Mouse (Mus musculus) heart, adult 2 months (tissue): ENCODE data around the gene P3h2. TPM values are rescaled to one million over a fixed set of nuclear protein-coding genes. Genes with fewer than 3 reads are reported as not detected.

Experiments used
- DNase-seq, 2 experiments: peaks; one replicate each; pipeline ENCODE4 v3.0.0; 2021
- H3K27ac ChIP-seq: fragments of 200-600 bp; 2 replicates; pipeline ENCODE4 v1.8.1; 2022
- H3K27me3 ChIP-seq: fragments of 200-500 bp; 2 replicates; pipeline ENCODE4 v1.6.1; 2012; ENCODE audit warnings: mild to moderate bottlenecking, low read length, inconsistent platforms, mixed read lengths; ENCODE audit not compliant: control insufficient read depth, insufficient read depth
- H3K36me3 ChIP-seq: fragments of 200-500 bp; 2 replicates; pipeline ENCODE4 v1.6.1; 2012; ENCODE audit warnings: low read length, inconsistent platforms; ENCODE audit not compliant: control insufficient read depth, insufficient read depth
- H3K4me1 ChIP-seq: fragments of 200-500 bp; 2 replicates; pipeline ENCODE4 v1.6.1; 2011; ENCODE audit warnings: low read length; ENCODE audit not compliant: control insufficient read depth, insufficient read depth
- H3K4me3 ChIP-seq: fragments of 200-600 bp; 2 replicates; pipeline ENCODE4 v1.8.1; 2022
- H3K79me2 ChIP-seq: fragments of 200-500 bp; replicated peaks from 2 replicates; pipeline ENCODE4 v1.6.1; 2012; ENCODE audit warnings: mild to moderate bottlenecking, inconsistent platforms, low read length, moderate library complexity, mixed read lengths; ENCODE audit not compliant: control insufficient read depth, insufficient read depth
- H3K9ac ChIP-seq: fragments of 200-500 bp; 2 replicates; pipeline ENCODE4 v1.6.1; 2012; ENCODE audit warnings: low read depth, mild to moderate bottlenecking, control low read depth, inconsistent platforms, low read length, mixed read lengths
- CTCF ChIP-seq: fragments of 200-600 bp; IDR thresholded peaks from 2 replicates; pipeline ENCODE4 v1.8.1; 2022; ENCODE audit warnings: antibody characterized with exemption, mild to moderate bottlenecking, moderate library complexity
- EP300 ChIP-seq: fragments of 200-500 bp; IDR thresholded peaks from 2 replicates; pipeline ENCODE4 v1.6.1; 2011; ENCODE audit warnings: low read depth, low read length, control low read depth; ENCODE audit not compliant: insufficient read depth
- POLR2A ChIP-seq: fragments of 200-500 bp; IDR thresholded peaks from 2 replicates; pipeline ENCODE4 v1.6.1; 2011; ENCODE audit warnings: mild to moderate bottlenecking, low read depth, low read length, control low read depth; ENCODE audit not compliant: insufficient read depth
- WGBS: fragments of 180-500 bp; shearing (Covaris S2); methylation state at CpG from one replicate; pipeline ENCODE4 v1.1.7; 2018; 5-methylcytosine and 5-hydroxymethylcytosine counted together
- intact Hi-C: fragments of 180-260 bp; cut with DNase I; formaldehyde crosslinking; loops from one replicate; pipeline ENCODE4 v1.15.1; 2025
- polyA plus RNA-seq: library from polyadenylated mRNA; depleted of rRNA; stranded (reverse); fragments of >200 nt; gene quantifications from 2 replicates; pipeline ENCODE4 v1.2.3, GENCODE M21; 2012
- total RNA-seq, 2 experiments: library from RNA; stranded (reverse); gene quantifications; 2 replicates each; pipeline ENCODE4 v1.2.3; 2021

P3h2 gene
- total and polyA plus RNA-seq, 3 experiments: 1.2 to 4.3 (median 4.2) TPM

- TF ChIP-seq CTCF: no peak
- no peak for TF ChIP-seq POLR2A
- no peak for TF ChIP-seq EP300
- Histone ChIP-seq H3K9ac (no peak overlapping the region), H3K27me3 (no peaks in the 10 kb centered on the region), H3K36me3 (no peaks in the 10 kb centered on the region), H3K79me2 (no peaks in the 10 kb centered on the region), H3K4me3 (no peak overlapping the region), H3K27ac (no peak overlapping the region), H3K4me1 (no peaks in the 10 kb centered on the region)
- intact Hi-C loops: no loop called here
- no peak for DNase-seq
- 89% methylated on average over 7 of the region's 7 CpGs for WGBS
Measured at GRCm38 (mm10) chr16:25971285-25971684, 134.3 kb downstream of the P3h2 start.

- Histone ChIP-seq H3K9ac (no peak overlapping the region), H3K79me2 (no peaks in the 10 kb centered on the region), H3K27ac (no peak overlapping the region), H3K4me1 (no peaks in the 10 kb centered on the region), H3K4me3 (no peak overlapping the region), H3K36me3 (no peaks in the 10 kb centered on the region), H3K27me3 (no peaks in the 10 kb centered on the region)
- WGBS: 80% methylated on average over 5 of the region's 5 CpGs
- intact Hi-C loops: no loop called here
- TF ChIP-seq POLR2A (no peak), EP300 (no peak), CTCF (no peak)
- no peak for DNase-seq
Measured at GRCm38 (mm10) chr16:25970720-25971119, 134.9 kb downstream of the P3h2 start.

- Histone ChIP-seq H3K4me1 (no peaks in the 10 kb centered on the region), H3K36me3 (no peaks in the 10 kb centered on the region), H3K9ac (no peak overlapping the region), H3K27me3 (no peaks in the 10 kb centered on the region), H3K4me3 (no peak overlapping the region), H3K79me2 (no peaks in the 10 kb centered on the region), H3K27ac (no peak overlapping the region)
- WGBS: 72% methylated on average over 6 of the region's 6 CpGs
- DNase-seq: no peak
- intact Hi-C loops: no loop called here
- TF ChIP-seq EP300 (no peak), CTCF (no peak), POLR2A (no peak)
Measured at GRCm38 (mm10) chr16:25970193-25970592, 135.4 kb downstream of the P3h2 start.

GRCm38 (mm10) chr16:25967297-25967696 lies 138.3 kb downstream of the P3h2 start:
- Histone ChIP-seq H3K4me1 (no peaks in the 10 kb centered on the region), H3K27ac (no peak overlapping the region), H3K36me3 (no peaks in the 10 kb centered on the region), H3K79me2 (no peaks in the 10 kb centered on the region), H3K4me3 (no peak overlapping the region), H3K9ac (no peak overlapping the region), H3K27me3 (no peaks in the 10 kb centered on the region)
- intact Hi-C loops: loop anchor here (1.0 to 2.0 kb wide), 3 partner anchors 52 to 404 kb away; partner anchors contain the start of gene Cldn1
- WGBS: 12% methylated on average over 3 of the region's 3 CpGs
- TF ChIP-seq EP300: 0 out of 2 replicates have a peak, but pooled peaks have one; percentile 29
- no peak for TF ChIP-seq POLR2A
- TF ChIP-seq CTCF: no peak; the same call in 1 of the 2 replicates
- DNase-seq: peak; percentile 23 to 35

GRCm38 (mm10) chr16:25963856-25964255 lies 141.7 kb downstream of the P3h2 start:
- H3K79me2 ChIP-seq: no peaks in the 10 kb centered on the region
- intact Hi-C loops: no loop called here
- 18% methylated on average over 3 of the region's 3 CpGs for WGBS
- no peaks in the 10 kb centered on the region for H3K27me3 ChIP-seq
- DNase-seq: peak in 1 of 2 experiments; percentile 20
- H3K27ac ChIP-seq: no peak overlapping the region
- H3K4me1 ChIP-seq: no peaks in the 10 kb centered on the region
- H3K36me3 ChIP-seq: no peaks in the 10 kb centered on the region
- no peak overlapping the region for H3K9ac ChIP-seq
- TF ChIP-seq CTCF (peak; percentile 99), EP300 (no peak), POLR2A (no peak)
- no peak overlapping the region for H3K4me3 ChIP-seq

- Histone ChIP-seq H3K79me2 (no peaks in the 10 kb centered on the region), H3K4me1 (no peaks in the 10 kb centered on the region), H3K36me3 (no peaks in the 10 kb centered on the region), H3K27me3 (no peaks in the 10 kb centered on the region), H3K4me3 (no peak overlapping the region), H3K9ac (no peak overlapping the region), H3K27ac (no peak overlapping the region)
- intact Hi-C loops: no loop called here
- DNase-seq: no peak
- no peak for TF ChIP-seq POLR2A
- TF ChIP-seq EP300: no peak
- TF ChIP-seq CTCF: no peak
- 93% methylated on average over 7 of the region's 7 CpGs for WGBS
Measured at GRCm38 (mm10) chr16:25960345-25960744, 145.2 kb downstream of the P3h2 start.
